Mouse (Mus musculus) cerebellum, adult 2 months (tissue): ENCODE data around the gene Tmem223.

Experiments
- CTCF ChIP-seq: fragments of 200-500 bp; IDR thresholded peaks from 2 replicates; pipeline ENCODE4 v1.5.1; 2011; ENCODE audit warnings: low read depth, mild to moderate bottlenecking, control low read depth, low read length, moderate library complexity, borderline replicate concordance; ENCODE audit not compliant: insufficient read depth
- POLR2A ChIP-seq: fragments of 200-500 bp; IDR thresholded peaks from 2 replicates; pipeline ENCODE4 v1.6.1; 2011; ENCODE audit warnings: low read length, control low read depth, borderline replicate concordance; ENCODE audit not compliant: insufficient read depth

DNA sequence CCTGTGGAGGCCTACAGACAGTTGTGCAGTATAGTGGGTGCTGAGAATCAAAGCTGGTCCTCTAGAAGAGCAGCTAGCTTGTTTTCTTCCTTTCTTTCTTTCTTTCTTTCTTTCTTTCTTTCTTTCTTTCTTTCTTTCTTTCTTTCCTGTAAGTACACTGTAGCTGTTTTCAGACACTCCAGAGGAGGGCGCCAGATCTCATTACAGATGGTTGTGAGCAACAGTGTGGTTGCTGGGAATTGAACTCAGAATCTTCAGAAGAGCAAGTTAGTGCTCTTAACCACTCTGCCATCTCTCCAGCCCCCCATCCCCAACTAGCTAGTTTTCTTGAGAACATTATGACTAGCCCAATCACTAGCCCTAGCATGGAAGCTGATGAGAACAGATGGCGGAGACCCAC is 10.0 kb upstream of the Tmem223 start:
- TF ChIP-seq CTCF (no peak), POLR2A (no peak)
